Mouse (Mus musculus): ENCODE measurements at regions not wholly inside any gene's neighbourhood (a gene's known extent, or its start where the extent isn't known, plus 50 kb on each side); places are given as distances from the start of the nearest gene placed in this dataset.

GRCm38 (mm10) chr2:173377497-173378257, 101.3 kb upstream of the Pmepa1 start:
- no peak overlapping the region for H3K27ac ChIP-seq
- no peak overlapping the region for H3K4me2 ChIP-seq (replicated peaks)
- peaks cover 7% of the 10 kb centered on the region; the same call in 1 of the 2 replicates for H3K4me1 ChIP-seq
- H3K9me3 ChIP-seq (replicated peaks), result no peaks in the 10 kb centered on the region
- 70% methylated on average over 10 of the region's 12 CpGs for WGBS
- no peaks in the 10 kb centered on the region for H3K27me3 ChIP-seq
- no peak overlapping the region for H3K9ac ChIP-seq
- ATAC-seq (ENCODE audit: low FRiP score), result no peak
- H3K36me3 ChIP-seq, result no peaks in the 10 kb centered on the region
- no peak overlapping the region for H3K4me3 ChIP-seq

GRCm38 (mm10) chr2:173379736-173380135, 103.4 kb upstream of the Pmepa1 start:
- no peaks in the 10 kb centered on the region for H3K27me3 ChIP-seq
- no peaks in the 10 kb centered on the region for H3K36me3 ChIP-seq
- H3K9me3 ChIP-seq (replicated peaks), result no peaks in the 10 kb centered on the region
- H3K27ac ChIP-seq, result no peak overlapping the region
- H3K4me2 ChIP-seq (replicated peaks), result no peak overlapping the region
- H3K9ac ChIP-seq, result no peak overlapping the region
- WGBS, result 84% methylated on average over 1 of the region's 1 CpGs
- ATAC-seq (ENCODE audit: low FRiP score), result no peak
- H3K4me1 ChIP-seq, result peaks cover 7% of the 10 kb centered on the region; the same call in 1 of the 2 replicates
- no peak overlapping the region for H3K4me3 ChIP-seq

GRCm38 (mm10) chr2:173380341-173380761, 104.0 kb upstream of the Pmepa1 start:
- Histone ChIP-seq H3K27ac (no peak overlapping the region), H3K9ac (no peak overlapping the region), H3K27me3 (no peaks in the 10 kb centered on the region), H3K4me2 (replicated peaks) (no peak overlapping the region), H3K36me3 (no peaks in the 10 kb centered on the region), H3K4me1 (peaks cover 7% of the 10 kb centered on the region; the same call in 1 of the 2 replicates), H3K4me3 (no peak overlapping the region), H3K9me3 (replicated peaks) (no peaks in the 10 kb centered on the region)
- no peak for ATAC-seq (ENCODE audit: low FRiP score)
- WGBS, result 67% methylated on average over 3 of the region's 3 CpGs

GRCm38 (mm10) chr2:173382176-173382813, 106.0 kb upstream of the Pmepa1 start:
- Histone ChIP-seq H3K27ac (0 out of 2 replicates have a peak overlapping the region, but pooled peaks have one; percentile 12), H3K9ac (no peak overlapping the region), H3K36me3 (no peaks in the 10 kb centered on the region), H3K4me2 (replicated peaks) (no peak overlapping the region), H3K9me3 (replicated peaks) (no peaks in the 10 kb centered on the region), H3K4me1 (peaks cover 7% of the 10 kb centered on the region; the same call in 1 of the 2 replicates), H3K4me3 (no peak overlapping the region), H3K27me3 (no peaks in the 10 kb centered on the region)
- 37% methylated on average over 7 of the region's 7 CpGs for WGBS
- ATAC-seq (ENCODE audit: low FRiP score), result no peak

- Histone ChIP-seq H3K9ac (no peak overlapping the region), H3K27ac (no peak overlapping the region), H3K4me1 (peaks cover 6% of the 10 kb centered on the region; the same call in 1 of the 2 replicates), H3K4me3 (no peak overlapping the region), H3K9me3 (replicated peaks) (0 out of 2 replicates have a peak, but pooled peaks cover 5% of the 10 kb centered on the region), H3K27me3 (no peaks in the 10 kb centered on the region), H3K4me2 (replicated peaks) (no peak overlapping the region), H3K36me3 (no peaks in the 10 kb centered on the region)
- no peak for ATAC-seq (ENCODE audit: low FRiP score)
- WGBS, result 70% methylated on average over 8 of the region's 8 CpGs
Observed at GRCm38 (mm10) chr2:173384935-173385586, 108.7 kb upstream of the Pmepa1 start.

GRCm38 (mm10) chr2:173385722-173386141, 109.4 kb upstream of the Pmepa1 start:
- H3K4me2 ChIP-seq (replicated peaks), result no peak overlapping the region
- peaks cover 4% of the 10 kb centered on the region; the same call in 1 of the 2 replicates for H3K4me1 ChIP-seq
- no peak overlapping the region for H3K9ac ChIP-seq
- no peaks in the 10 kb centered on the region for H3K36me3 ChIP-seq
- no peak overlapping the region; the same call in 1 of the 2 replicates for H3K27ac ChIP-seq
- 60% methylated on average over 9 of the region's 9 CpGs for WGBS
- ATAC-seq (ENCODE audit: low FRiP score), result no peak
- H3K27me3 ChIP-seq, result no peaks in the 10 kb centered on the region
- H3K9me3 ChIP-seq (replicated peaks), result 0 out of 2 replicates have a peak, but pooled peaks cover 7% of the 10 kb centered on the region
- no peak overlapping the region for H3K4me3 ChIP-seq

GRCm38 (mm10) chr2:173388140-173388539, 111.8 kb upstream of the Pmepa1 start:
- 0 out of 2 replicates have a peak, but pooled peaks cover 11% of the 10 kb centered on the region for H3K9me3 ChIP-seq (replicated peaks)
- WGBS, result 75% methylated on average over 4 of the region's 4 CpGs

GRCm38 (mm10) chr2:173392557-173393323, 116.4 kb upstream of the Pmepa1 start:
- ATAC-seq (ENCODE audit: low FRiP score), result no peak
- no peak overlapping the region for H3K27ac ChIP-seq
- H3K4me3 ChIP-seq, result no peak overlapping the region
- peaks cover 4% of the 10 kb centered on the region for H3K4me1 ChIP-seq
- H3K9ac ChIP-seq, result no peak overlapping the region
- no peak overlapping the region for H3K4me2 ChIP-seq (replicated peaks)
- 0 out of 2 replicates have a peak, but pooled peaks cover 11% of the 10 kb centered on the region for H3K9me3 ChIP-seq (replicated peaks)
- WGBS, result 83% methylated on average over 14 of the region's 14 CpGs
- H3K27me3 ChIP-seq, result no peaks in the 10 kb centered on the region
- H3K36me3 ChIP-seq, result no peaks in the 10 kb centered on the region

More at GRCm38 (mm10) chr2:173388140-173388539, 111.8 kb upstream of the Pmepa1 start:
- H3K4me2 ChIP-seq (replicated peaks), result no peak overlapping the region
- no peaks in the 10 kb centered on the region for H3K4me1 ChIP-seq
- H3K27ac ChIP-seq, result no peak overlapping the region
- no peak overlapping the region for H3K9ac ChIP-seq
- H3K4me3 ChIP-seq, result no peak overlapping the region
- no peak for ATAC-seq (ENCODE audit: low FRiP score)
- no peaks in the 10 kb centered on the region for H3K27me3 ChIP-seq
- H3K36me3 ChIP-seq, result no peaks in the 10 kb centered on the region

GRCm38 (mm10) chr2:173393324-173393592, 116.9 kb upstream of the Pmepa1 start:
- Histone ChIP-seq H3K4me2 (replicated peaks) (no peak overlapping the region), H3K4me3 (no peak overlapping the region), H3K36me3 (no peaks in the 10 kb centered on the region), H3K9ac (no peak overlapping the region), H3K4me1 (peaks cover 4% of the 10 kb centered on the region), H3K27ac (no peak overlapping the region), H3K27me3 (no peaks in the 10 kb centered on the region), H3K9me3 (replicated peaks) (0 out of 2 replicates have a peak, but pooled peaks cover 11% of the 10 kb centered on the region)
- 44% methylated on average over 2 of the region's 2 CpGs for WGBS
- ATAC-seq (ENCODE audit: low FRiP score), result no peak

GRCm38 (mm10) chr2:173395526-173395925, 119.2 kb upstream of the Pmepa1 start:
- H3K9ac ChIP-seq, result no peak overlapping the region
- no peaks in the 10 kb centered on the region for H3K36me3 ChIP-seq
- no peak for ATAC-seq (ENCODE audit: low FRiP score)
- no peaks in the 10 kb centered on the region for H3K27me3 ChIP-seq
- H3K4me1 ChIP-seq, result peaks cover 4% of the 10 kb centered on the region
- no peak overlapping the region for H3K4me3 ChIP-seq
- no peak overlapping the region for H3K27ac ChIP-seq
- WGBS, result 57% methylated on average over 6 of the region's 6 CpGs
- H3K4me2 ChIP-seq (replicated peaks), result no peak overlapping the region
- H3K9me3 ChIP-seq (replicated peaks), result 0 out of 2 replicates have a peak, but pooled peaks cover 6% of the 10 kb centered on the region

GRCm38 (mm10) chr2:173397846-173398331, 121.6 kb upstream of the Pmepa1 start:
- peaks cover 4% of the 10 kb centered on the region for H3K4me1 ChIP-seq
- no peaks in the 10 kb centered on the region for H3K9me3 ChIP-seq (replicated peaks)
- no peak overlapping the region for H3K4me3 ChIP-seq
- H3K27ac ChIP-seq, result no peak overlapping the region
- 92% methylated on average over 2 of the region's 2 CpGs for WGBS
- no peak for ATAC-seq (ENCODE audit: low FRiP score)
- no peak overlapping the region for H3K9ac ChIP-seq
- H3K27me3 ChIP-seq, result no peaks in the 10 kb centered on the region
- H3K36me3 ChIP-seq, result no peaks in the 10 kb centered on the region
- H3K4me2 ChIP-seq (replicated peaks), result no peak overlapping the region
